Mouse (Mus musculus) kidney, embryonic 15.5 days (tissue): ENCODE measurements around the gene A730009L09Rik. TPM values are rescaled to one million over a fixed set of nuclear protein-coding genes. Genes with fewer than 3 reads are reported as not detected.

Experiments used
- ATAC-seq: fragments of 200-750 bp; cut with Nextera tagmentation; replicated peaks from 2 replicates; pipeline ENCODE4 v1.8.0; 2017; ENCODE audit warnings: moderate TSS enrichment; ENCODE audit not compliant: low FRiP score
- H3K27ac ChIP-seq: fragments of 300-500 bp; sonication (generic); 2 replicates; pipeline ENCODE4 v1.5.1; 2015; ENCODE audit warnings: mild to moderate bottlenecking, inconsistent platforms
- H3K27me3 ChIP-seq: fragments of 300-500 bp; sonication (generic); 2 replicates; pipeline ENCODE4 v1.6.1; 2015; ENCODE audit warnings: inconsistent platforms
- H3K36me3 ChIP-seq: fragments of 300-500 bp; sonication (generic); 2 replicates; pipeline ENCODE4 v1.6.1; 2015; ENCODE audit warnings: inconsistent platforms
- H3K4me1 ChIP-seq: fragments of 300-500 bp; sonication (generic); 2 replicates; pipeline ENCODE4 v1.6.1; 2015; ENCODE audit warnings: inconsistent platforms
- H3K4me2 ChIP-seq: fragments of 300-500 bp; sonication (generic); 2 replicates; pipeline ENCODE4 v1.6.1; 2015; ENCODE audit warnings: moderate library complexity, mild to moderate bottlenecking, inconsistent platforms
- H3K4me3 ChIP-seq: fragments of 300-500 bp; sonication (generic); replicated peaks from 2 replicates; pipeline ENCODE4 v1.5.1; 2015; ENCODE audit warnings: mild to moderate bottlenecking, inconsistent platforms
- H3K9ac ChIP-seq: fragments of 300-500 bp; sonication (generic); 2 replicates; pipeline ENCODE4 v1.6.1; 2015; ENCODE audit warnings: mild to moderate bottlenecking, inconsistent platforms
- H3K9me3 ChIP-seq: fragments of 300-500 bp; sonication (generic); replicated peaks from 2 replicates; pipeline ENCODE4 v1.6.1; 2016; ENCODE audit warnings: inconsistent platforms
- WGBS: fragments of 180-500 bp; shearing (Covaris S2); methylation state at CpG from one replicate; pipeline ENCODE4 v1.1.7; 2015; ENCODE audit warnings: mixed read lengths; 5-methylcytosine and 5-hydroxymethylcytosine counted together
- polyA plus RNA-seq: library from polyadenylated mRNA; unstranded; fragments of >200 nt; fragmentation: Nextera tagmentation; extraction: Ambion mirVana; gene quantifications from 2 replicates; pipeline ENCODE4 v1.2.1, GENCODE M21; 2015

Gene A730009L09Rik
- polyA plus RNA-seq, 1 experiment from 2014 or later: not detected

- Histone ChIP-seq H3K4me3 (no peak overlapping the region), H3K36me3 (no peaks in the 10 kb centered on the region), H3K4me2 (no peak overlapping the region), H3K9ac (no peak overlapping the region), H3K27me3 (no peaks in the 10 kb centered on the region), H3K27ac (no peak overlapping the region), H3K9me3 (no peaks in the 10 kb centered on the region), H3K4me1 (no peaks in the 10 kb centered on the region)
- ATAC-seq: no peak
- 91% methylated on average over 11 of the region's 11 CpGs for WGBS
Observed at GRCm38 (mm10) chr16:84521975-84522635, 7.2 kb downstream of the A730009L09Rik start.

GRCm38 (mm10) chr16:84523061-84523460 lies 8.1 kb downstream of the A730009L09Rik start:
- Histone ChIP-seq H3K9ac (no peak overlapping the region), H3K27me3 (no peaks in the 10 kb centered on the region), H3K9me3 (no peaks in the 10 kb centered on the region), H3K4me3 (no peak overlapping the region), H3K4me2 (no peak overlapping the region), H3K36me3 (no peaks in the 10 kb centered on the region), H3K4me1 (no peaks in the 10 kb centered on the region), H3K27ac (no peak overlapping the region)
- WGBS: 85% methylated on average over 5 of the region's 5 CpGs
- ATAC-seq: no peak

- H3K9me3 ChIP-seq: no peaks in the 10 kb centered on the region
- H3K4me2 ChIP-seq: no peak overlapping the region
- no peak overlapping the region for H3K4me3 ChIP-seq
- ATAC-seq: no peak
- H3K9ac ChIP-seq: no peak overlapping the region
- H3K27ac ChIP-seq: no peak overlapping the region
- WGBS: 56% methylated on average over 11 of the region's 11 CpGs
- no peaks in the 10 kb centered on the region for H3K4me1 ChIP-seq
- no peaks in the 10 kb centered on the region for H3K36me3 ChIP-seq
- H3K27me3 ChIP-seq: no peaks in the 10 kb centered on the region
Observed at GRCm38 (mm10) chr16:84527375-84527774, 12.5 kb downstream of the A730009L09Rik start.

GRCm38 (mm10) chr16:84532803-84533202 lies 17.9 kb downstream of the A730009L09Rik start:
- Histone ChIP-seq H3K4me1 (no peaks in the 10 kb centered on the region), H3K27ac (no peak overlapping the region), H3K9me3 (no peaks in the 10 kb centered on the region), H3K4me2 (no peak overlapping the region), H3K4me3 (no peak overlapping the region), H3K27me3 (no peaks in the 10 kb centered on the region), H3K36me3 (no peaks in the 10 kb centered on the region), H3K9ac (no peak overlapping the region)
- WGBS: 89% methylated on average over 3 of the region's 3 CpGs
- no peak for ATAC-seq

- Histone ChIP-seq H3K4me3 (no peak overlapping the region), H3K27me3 (no peaks in the 10 kb centered on the region)
- WGBS: 88% methylated on average over 4 of the region's 4 CpGs
Observed at GRCm38 (mm10) chr16:84546059-84546458, 31.1 kb downstream of the A730009L09Rik start.

GRCm38 (mm10) chr16:84549122-84549521 lies 34.2 kb downstream of the A730009L09Rik start:
- Histone ChIP-seq H3K4me3 (no peak overlapping the region), H3K27ac (no peak overlapping the region), H3K27me3 (no peaks in the 10 kb centered on the region), H3K36me3 (no peaks in the 10 kb centered on the region), H3K4me1 (0 out of 2 replicates have a peak, but pooled peaks cover 9% of the 10 kb centered on the region), H3K9me3 (no peaks in the 10 kb centered on the region), H3K4me2 (peak overlapping the region; percentile 40; the same call in 1 of the 2 replicates), H3K9ac (no peak overlapping the region)
- ATAC-seq: peak; percentile 79; the same call in 1 of the 2 replicates
- WGBS: 18% methylated on average over 9 of the region's 9 CpGs

More at GRCm38 (mm10) chr16:84546059-84546458, 31.1 kb downstream of the A730009L09Rik start:
- Histone ChIP-seq H3K27ac (no peak overlapping the region), H3K4me2 (no peak overlapping the region), H3K36me3 (no peaks in the 10 kb centered on the region), H3K9ac (no peak overlapping the region), H3K4me1 (0 out of 2 replicates have a peak, but pooled peaks cover 9% of the 10 kb centered on the region), H3K9me3 (no peaks in the 10 kb centered on the region)
- no peak for ATAC-seq

GRCm38 (mm10) chr16:84550445-84550844 lies 35.5 kb downstream of the A730009L09Rik start:
- H3K27ac ChIP-seq: no peak overlapping the region
- no peak overlapping the region for H3K9ac ChIP-seq
- WGBS: 88% methylated on average over 5 of the region's 5 CpGs
- no peaks in the 10 kb centered on the region for H3K9me3 ChIP-seq
- H3K36me3 ChIP-seq: no peaks in the 10 kb centered on the region
- H3K4me3 ChIP-seq: no peak overlapping the region
- no peak overlapping the region for H3K4me2 ChIP-seq
- 0 out of 2 replicates have a peak, but pooled peaks cover 9% of the 10 kb centered on the region for H3K4me1 ChIP-seq
- ATAC-seq: no peak
- H3K27me3 ChIP-seq: no peaks in the 10 kb centered on the region

- no peaks in the 10 kb centered on the region for H3K27me3 ChIP-seq
- no peak overlapping the region for H3K4me2 ChIP-seq
- WGBS: 85% methylated on average over 13 of the region's 13 CpGs
- ATAC-seq: no peak
- H3K4me3 ChIP-seq: no peak overlapping the region
- 0 out of 2 replicates have a peak, but pooled peaks cover 3% of the 10 kb centered on the region for H3K4me1 ChIP-seq
- no peaks in the 10 kb centered on the region for H3K9me3 ChIP-seq
- H3K36me3 ChIP-seq: no peaks in the 10 kb centered on the region
- no peak overlapping the region for H3K27ac ChIP-seq
- no peak overlapping the region for H3K9ac ChIP-seq
Observed at GRCm38 (mm10) chr16:84553981-84554380, 39.1 kb downstream of the A730009L09Rik start.

- peak overlapping the region; percentile 41 for H3K4me2 ChIP-seq
- no peaks in the 10 kb centered on the region for H3K9me3 ChIP-seq
- H3K27me3 ChIP-seq: no peaks in the 10 kb centered on the region
- no peak for ATAC-seq
- H3K9ac ChIP-seq: no peak overlapping the region
- WGBS: 52% methylated on average over 20 of the region's 20 CpGs
- no peaks in the 10 kb centered on the region for H3K36me3 ChIP-seq
- no peak overlapping the region for H3K27ac ChIP-seq
- H3K4me1 ChIP-seq: no peaks in the 10 kb centered on the region
- H3K4me3 ChIP-seq: no peak overlapping the region; the same call in 1 of the 2 replicates
Observed at GRCm38 (mm10) chr16:84558113-84558917, 43.4 kb downstream of the A730009L09Rik start.

GRCm38 (mm10) chr16:84559569-84560278 lies 44.8 kb downstream of the A730009L09Rik start:
- ATAC-seq: no peak
- H3K27me3 ChIP-seq: no peaks in the 10 kb centered on the region

GRCm38 (mm10) chr16:84560279-84560602 lies 45.3 kb downstream of the A730009L09Rik start:
- Histone ChIP-seq H3K9me3 (no peaks in the 10 kb centered on the region), H3K4me3 (no peak overlapping the region), H3K27ac (no peak overlapping the region), H3K9ac (no peak overlapping the region), H3K4me2 (no peak overlapping the region), H3K4me1 (no peaks in the 10 kb centered on the region), H3K36me3 (no peaks in the 10 kb centered on the region), H3K27me3 (no peaks in the 10 kb centered on the region)
- WGBS: 77% methylated on average over 7 of the region's 7 CpGs
- ATAC-seq: no peak

More at GRCm38 (mm10) chr16:84559569-84560278, 44.8 kb downstream of the A730009L09Rik start:
- Histone ChIP-seq H3K9me3 (no peaks in the 10 kb centered on the region), H3K4me1 (no peaks in the 10 kb centered on the region), H3K36me3 (no peaks in the 10 kb centered on the region), H3K4me2 (no peak overlapping the region), H3K27ac (no peak overlapping the region), H3K4me3 (no peak overlapping the region), H3K9ac (no peak overlapping the region)
- WGBS: 37% methylated on average over 9 of the region's 9 CpGs
